Mouse (Mus musculus): ENCODE results near the gene Cadm1. TPM values are rescaled to one million over a fixed set of nuclear protein-coding genes. Genes with fewer than 3 reads are reported as not detected.

The Cadm1 gene
- polyA plus RNA-seq, 1 experiment from 2014 or later, result 101 TPM

DNA sequence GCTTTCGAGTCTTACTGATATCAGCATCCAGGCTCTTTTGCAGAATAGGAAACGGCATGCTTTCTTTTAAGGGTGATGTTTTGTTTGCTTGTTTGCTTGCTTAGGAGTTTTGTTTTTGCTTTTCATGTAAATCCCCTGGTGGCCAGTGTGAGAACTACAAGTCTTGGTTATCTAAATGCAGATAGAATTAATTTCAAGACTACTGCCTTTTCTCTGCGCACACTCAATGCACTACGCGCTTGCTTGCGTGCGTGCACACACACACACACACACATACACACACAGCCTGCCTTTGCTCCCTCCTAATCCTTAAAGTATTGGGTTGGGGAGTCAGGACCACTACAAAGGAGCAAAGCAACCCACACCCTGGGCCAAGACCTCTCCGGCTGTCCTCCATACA is 326.3 kb downstream of the Cadm1 start:
- Histone ChIP-seq H3K9me3 (no peaks in the 10 kb centered on the region), H3K4me1 (peaks cover 22% of the 10 kb centered on the region), H3K36me3 (replicated peaks) (peaks cover 9% of the 10 kb centered on the region; the same call in 1 of the 2 replicates), H3K27me3 (ENCODE audit: poor library complexity, severe bottlenecking) (peaks cover 14% of the 10 kb centered on the region; the same call in 1 of the 2 replicates), H3K4me3 (no peak overlapping the region), H3K27ac (no peak overlapping the region)
- WGBS, result 86% methylated on average over 8 of the region's 8 CpGs
- no peak for DNase-seq (ENCODE audit: extremely low spot score, low spot score)

DNA sequence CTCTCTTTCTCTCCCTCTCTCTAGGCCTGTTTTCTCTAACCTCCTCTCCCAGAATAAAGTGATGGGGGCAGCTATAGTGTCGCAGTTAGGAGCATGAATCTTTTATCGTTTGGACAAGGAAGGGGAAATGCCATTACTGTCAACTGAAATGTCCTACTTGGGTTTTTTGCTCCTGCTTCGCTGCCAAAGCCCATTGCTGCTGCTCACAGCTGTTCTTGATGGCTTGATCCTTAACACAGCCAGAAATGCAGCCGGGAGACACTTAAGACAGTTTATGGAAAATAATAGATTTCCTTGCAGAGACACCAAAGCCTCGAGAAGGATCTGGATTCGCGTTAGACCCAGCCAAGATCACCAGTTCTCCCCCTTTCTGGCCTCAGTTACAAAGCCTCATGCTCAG is 327.3 kb downstream of the Cadm1 start:
- Histone ChIP-seq H3K36me3 (replicated peaks) (peaks cover 9% of the 10 kb centered on the region; the same call in 1 of the 2 replicates), H3K4me1 (peaks cover 26% of the 10 kb centered on the region), H3K27me3 (ENCODE audit: poor library complexity, severe bottlenecking) (peaks cover 14% of the 10 kb centered on the region; the same call in 1 of the 2 replicates), H3K27ac (no peak overlapping the region), H3K4me3 (no peak overlapping the region), H3K9me3 (no peaks in the 10 kb centered on the region)
- WGBS, result 89% methylated on average over 7 of the region's 7 CpGs
- DNase-seq (ENCODE audit: extremely low spot score, low spot score), result no peak

GRCm38 (mm10) chr9:47858134-47858533 is 328.2 kb downstream of the Cadm1 start:
- no peak for DNase-seq (ENCODE audit: extremely low spot score, low spot score)
- no peak overlapping the region for H3K27ac ChIP-seq
- WGBS, result 71% methylated on average over 5 of the region's 5 CpGs
- no peak overlapping the region for H3K4me3 ChIP-seq
- H3K4me1 ChIP-seq, result peaks cover 33% of the 10 kb centered on the region
- peaks cover 17% of the 10 kb centered on the region; the same call in 1 of the 2 replicates for H3K27me3 ChIP-seq (ENCODE audit: poor library complexity, severe bottlenecking)
- peaks cover 9% of the 10 kb centered on the region; the same call in 1 of the 2 replicates for H3K36me3 ChIP-seq (replicated peaks)
- no peaks in the 10 kb centered on the region for H3K9me3 ChIP-seq

- whole genome bisulfite sequencing, result 83% methylated on average over 10 of the region's 10 CpGs
- Histone ChIP-seq H3K27me3 (ENCODE audit: poor library complexity, severe bottlenecking) (peaks cover 24% of the 10 kb centered on the region), H3K27ac (no peak overlapping the region), H3K36me3 (replicated peaks) (peaks cover 4% of the 10 kb centered on the region; the same call in 1 of the 2 replicates), H3K9me3 (no peaks in the 10 kb centered on the region), H3K4me1 (peaks cover 33% of the 10 kb centered on the region), H3K4me3 (no peak overlapping the region)
- no peak for DNase-seq (ENCODE audit: extremely low spot score, low spot score)
Observed at GRCm38 (mm10) chr9:47858778-47859395, 328.9 kb downstream of the Cadm1 start.

GRCm38 (mm10) chr9:47860994-47861393 is 331.0 kb downstream of the Cadm1 start:
- H3K27ac ChIP-seq, result no peak overlapping the region
- no peak for DNase-seq (ENCODE audit: extremely low spot score, low spot score)
- H3K4me3 ChIP-seq, result no peak overlapping the region
- no peaks in the 10 kb centered on the region for H3K9me3 ChIP-seq
- H3K36me3 ChIP-seq (replicated peaks), result no peaks in the 10 kb centered on the region
- 83% methylated on average over 3 of the region's 3 CpGs for WGBS
- peaks cover 43% of the 10 kb centered on the region for H3K27me3 ChIP-seq (ENCODE audit: poor library complexity, severe bottlenecking)
- peaks cover 43% of the 10 kb centered on the region for H3K4me1 ChIP-seq

- H3K27ac ChIP-seq, result no peak overlapping the region
- 45% methylated on average over 2 of the region's 2 CpGs for WGBS
- no peaks in the 10 kb centered on the region for H3K36me3 ChIP-seq (replicated peaks)
- H3K9me3 ChIP-seq, result no peaks in the 10 kb centered on the region
- DNase-seq (ENCODE audit: extremely low spot score, low spot score), result no peak
- H3K4me3 ChIP-seq, result no peak overlapping the region
- H3K4me1 ChIP-seq, result peaks cover 51% of the 10 kb centered on the region
- peaks cover 51% of the 10 kb centered on the region for H3K27me3 ChIP-seq (ENCODE audit: poor library complexity, severe bottlenecking)
Observed at GRCm38 (mm10) chr9:47861783-47862182, 331.8 kb downstream of the Cadm1 start.

DNA sequence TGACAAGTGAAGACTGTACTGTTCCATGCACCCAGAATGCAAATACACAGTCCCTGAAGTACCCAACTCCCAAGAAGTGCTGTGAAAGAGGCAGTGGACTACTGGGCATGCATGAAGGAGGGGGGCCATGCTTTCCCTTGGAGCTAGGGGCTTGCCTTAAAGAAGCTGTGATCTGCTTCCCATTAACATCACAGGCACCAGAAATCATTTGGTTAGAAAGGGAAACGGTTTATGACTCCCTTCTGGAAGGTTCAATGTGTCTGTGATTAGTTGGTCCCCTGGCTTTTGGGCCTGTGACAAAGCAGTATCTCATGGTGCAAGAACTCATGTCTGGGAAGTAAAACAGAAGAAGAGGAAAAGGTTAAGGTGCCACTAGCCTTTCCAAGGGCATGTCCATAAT is 336.0 kb downstream of the Cadm1 start:
- 39% methylated on average over 1 of the region's 1 CpGs for WGBS
- Histone ChIP-seq H3K9me3 (no peaks in the 10 kb centered on the region), H3K4me1 (peaks cover 43% of the 10 kb centered on the region), H3K27me3 (ENCODE audit: poor library complexity, severe bottlenecking) (peaks cover 76% of the 10 kb centered on the region), H3K36me3 (replicated peaks) (no peaks in the 10 kb centered on the region), H3K4me3 (no peak overlapping the region), H3K27ac (0 out of 2 replicates have a peak overlapping the region, but pooled peaks have one; percentile 40)
- DNase-seq (ENCODE audit: extremely low spot score, low spot score), result no peak

DNA sequence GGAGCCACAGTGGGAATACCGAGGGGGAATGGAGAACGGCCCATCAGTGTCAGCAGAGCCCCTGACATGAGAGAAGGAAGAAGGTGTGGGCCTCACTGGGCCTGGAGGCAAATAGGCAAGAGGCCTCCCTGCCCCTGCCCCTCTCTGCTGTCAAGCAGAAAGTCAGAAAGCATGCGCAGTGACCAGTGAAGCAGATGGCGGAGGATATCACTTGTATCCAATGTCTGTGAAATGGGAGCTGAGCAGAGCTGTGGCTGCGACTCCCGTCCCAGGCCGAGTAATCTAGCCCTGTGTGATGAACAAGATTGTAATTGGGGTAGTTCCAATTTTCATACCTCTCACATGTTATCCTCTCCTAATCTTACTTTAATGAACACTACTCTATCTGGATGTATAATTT is 337.5 kb downstream of the Cadm1 start:
- H3K36me3 ChIP-seq (replicated peaks), result no peaks in the 10 kb centered on the region
- DNase-seq (ENCODE audit: extremely low spot score, low spot score), result no peak
- peaks cover 28% of the 10 kb centered on the region for H3K4me1 ChIP-seq
- H3K27ac ChIP-seq, result no peak overlapping the region
- WGBS, result 84% methylated on average over 7 of the region's 7 CpGs
- H3K27me3 ChIP-seq (ENCODE audit: poor library complexity, severe bottlenecking), result peaks cover 90% of the 10 kb centered on the region
- H3K9me3 ChIP-seq, result no peaks in the 10 kb centered on the region
- H3K4me3 ChIP-seq, result no peak overlapping the region

DNA sequence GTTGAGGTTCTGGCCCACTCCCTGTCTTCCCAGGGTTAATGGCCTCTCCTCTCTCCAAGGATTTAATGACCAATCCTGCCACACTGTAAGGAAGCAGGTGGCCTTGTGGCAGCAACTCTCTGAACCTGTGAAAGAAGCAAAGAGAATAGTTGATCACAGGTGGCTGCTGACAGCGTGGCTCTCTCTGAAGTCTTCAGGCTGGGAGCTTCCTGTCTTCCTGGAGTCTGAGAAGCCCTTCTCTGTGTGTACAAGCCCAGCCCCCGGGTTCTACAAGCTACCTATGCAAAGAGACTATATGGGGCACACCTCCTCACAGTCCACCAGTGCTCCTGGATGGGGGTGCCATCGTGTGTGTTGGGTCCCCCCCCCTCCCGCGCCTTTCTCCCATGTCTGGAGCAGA is 339.7 kb downstream of the Cadm1 start:
- WGBS, result 89% methylated on average over 5 of the region's 5 CpGs
- H3K36me3 ChIP-seq (replicated peaks), result no peaks in the 10 kb centered on the region
- peaks cover 35% of the 10 kb centered on the region for H3K4me1 ChIP-seq
- no peak overlapping the region for H3K4me3 ChIP-seq
- H3K27me3 ChIP-seq (ENCODE audit: poor library complexity, severe bottlenecking), result peaks cover 90% of the 10 kb centered on the region
- no peak for DNase-seq (ENCODE audit: extremely low spot score, low spot score)
- H3K27ac ChIP-seq, result no peak overlapping the region
- no peaks in the 10 kb centered on the region for H3K9me3 ChIP-seq

- H3K9me3 ChIP-seq, result no peaks in the 10 kb centered on the region
- H3K4me3 ChIP-seq, result no peak overlapping the region
- 69% methylated on average over 10 of the region's 10 CpGs for WGBS
- no peaks in the 10 kb centered on the region for H3K36me3 ChIP-seq (replicated peaks)
- peak overlapping the region; percentile 21; the same call in 1 of the 2 replicates for H3K27ac ChIP-seq
- peaks cover 53% of the 10 kb centered on the region for H3K27me3 ChIP-seq (ENCODE audit: poor library complexity, severe bottlenecking)
- DNase-seq (ENCODE audit: extremely low spot score, low spot score), result no peak
- H3K4me1 ChIP-seq, result peaks cover 30% of the 10 kb centered on the region
Observed at GRCm38 (mm10) chr9:47876557-47877206, 346.7 kb downstream of the Cadm1 start.

DNA sequence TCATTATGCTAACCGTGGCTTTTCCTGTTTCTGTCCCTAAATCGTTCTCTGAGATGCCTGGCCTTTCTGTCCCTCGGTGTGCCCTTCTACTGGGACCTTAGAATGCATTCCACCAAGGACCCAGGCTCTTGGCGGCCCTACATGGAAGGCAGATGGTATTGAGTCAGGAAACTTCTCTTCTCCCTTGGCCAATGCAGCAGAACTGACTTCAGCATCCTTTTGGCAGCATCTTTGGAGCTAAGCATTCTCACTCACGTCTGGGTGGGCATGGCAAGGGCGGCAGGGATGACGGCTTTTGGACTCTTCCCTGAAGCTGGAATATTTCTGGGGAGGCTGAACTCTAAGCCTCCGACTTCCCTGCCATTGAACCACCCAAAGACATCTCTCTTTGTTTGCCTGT is 350.2 kb downstream of the Cadm1 start:
- Histone ChIP-seq H3K9me3 (no peaks in the 10 kb centered on the region), H3K27ac (no peak overlapping the region), H3K36me3 (replicated peaks) (no peaks in the 10 kb centered on the region), H3K27me3 (ENCODE audit: poor library complexity, severe bottlenecking) (peaks cover 48% of the 10 kb centered on the region), H3K4me1 (peaks cover 19% of the 10 kb centered on the region), H3K4me3 (no peak overlapping the region)
- no peak for DNase-seq (ENCODE audit: extremely low spot score, low spot score)
- WGBS, result 85% methylated on average over 8 of the region's 8 CpGs

- Histone ChIP-seq H3K27me3 (ENCODE audit: poor library complexity, severe bottlenecking) (peaks cover 68% of the 10 kb centered on the region), H3K9me3 (no peaks in the 10 kb centered on the region), H3K4me1 (peaks cover 7% of the 10 kb centered on the region), H3K36me3 (replicated peaks) (no peaks in the 10 kb centered on the region), H3K4me3 (no peak overlapping the region), H3K27ac (no peak overlapping the region)
- WGBS, result 78% methylated on average over 11 of the region's 11 CpGs
- DNase-seq (ENCODE audit: extremely low spot score, low spot score), result no peak
Observed at GRCm38 (mm10) chr9:47882372-47882771, 352.4 kb downstream of the Cadm1 start.

GRCm38 (mm10) chr9:47891721-47892120 is 361.7 kb downstream of the Cadm1 start:
- H3K27me3 ChIP-seq (ENCODE audit: poor library complexity, severe bottlenecking), result peaks cover 76% of the 10 kb centered on the region
- H3K4me3 ChIP-seq, result no peak overlapping the region
- no peak for DNase-seq (ENCODE audit: extremely low spot score, low spot score)
- whole genome bisulfite sequencing, result 81% methylated on average over 8 of the region's 8 CpGs
- no peaks in the 10 kb centered on the region for H3K9me3 ChIP-seq
- H3K27ac ChIP-seq, result no peak overlapping the region
- H3K36me3 ChIP-seq (replicated peaks), result no peaks in the 10 kb centered on the region
- peaks cover 24% of the 10 kb centered on the region for H3K4me1 ChIP-seq
